Mouse (Mus musculus) erythroblast, embryonic 14.5 days (primary cell): ENCODE data around the gene Shkbp1.

Experiments
- GATA1 ChIP-seq: IDR thresholded peaks from 2 replicates; pipeline ENCODE4 v1.6.1; 2012; ENCODE audit warnings: low read length, inconsistent platforms, mixed read lengths
- TAL1 ChIP-seq: IDR thresholded peaks from 3 replicates; pipeline ENCODE4 v1.6.1; 2012; ENCODE audit warnings: low read length, inconsistent platforms, mixed read lengths

GRCm38 (mm10) chr7:27331854-27332253 is 24.0 kb downstream of the Shkbp1 start:
- TF ChIP-seq TAL1 (no peak), GATA1 (no peak)
